Mouse (Mus musculus): ENCODE measurements around the gene Clk4. TPM values are rescaled to one million over a fixed set of nuclear protein-coding genes. Genes with fewer than 3 reads are reported as not detected.
A peak's percentile ranks its signal among the peaks of the same experiment; 100 is the strongest.

The Clk4 gene
- 398 to 459 TPM (median 457 TPM) in 3 replicates for total RNA-seq (2017)

- no peak for ATAC-seq (replicated peaks; ENCODE audit: insufficient number of reproducible peaks, low FRiP score, low TSS enrichment, poor library complexity, severe bottlenecking)
Observed at GRCm38 (mm10) chr11:51261680-51262219, at the start of gene Clk4. Gene Clk4, plus strand, starts transcription at chr11:51261730.

GRCm38 (mm10) chr11:51214021-51214420, 47.5 kb upstream of the Clk4 start:
- ATAC-seq (replicated peaks; ENCODE audit: insufficient number of reproducible peaks, low FRiP score, low TSS enrichment, poor library complexity, severe bottlenecking) = no peak

GRCm38 (mm10) chr11:51219396-51219980, 42.0 kb upstream of the Clk4 start:
- no peak for ATAC-seq (replicated peaks; ENCODE audit: insufficient number of reproducible peaks, low FRiP score, low TSS enrichment, poor library complexity, severe bottlenecking)

GRCm38 (mm10) chr11:51220308-51220707, 41.2 kb upstream of the Clk4 start, which contains the start of gene Gm12569:
Gene Gm12569, plus strand, starts transcription at chr11:51220473.
- ATAC-seq (replicated peaks; ENCODE audit: insufficient number of reproducible peaks, low FRiP score, low TSS enrichment, poor library complexity, severe bottlenecking) = no peak

- ATAC-seq (replicated peaks; ENCODE audit: insufficient number of reproducible peaks, low FRiP score, low TSS enrichment, poor library complexity, severe bottlenecking) = no peak
Observed at GRCm38 (mm10) chr11:51227104-51227503, 34.4 kb upstream of the Clk4 start.

- ATAC-seq (replicated peaks; ENCODE audit: insufficient number of reproducible peaks, low FRiP score, low TSS enrichment, poor library complexity, severe bottlenecking) = no peak
Observed at GRCm38 (mm10) chr11:51234626-51235025, 26.9 kb upstream of the Clk4 start.

GRCm38 (mm10) chr11:51242897-51243296, 18.6 kb upstream of the Clk4 start:
- ATAC-seq (replicated peaks; ENCODE audit: insufficient number of reproducible peaks, low FRiP score, low TSS enrichment, poor library complexity, severe bottlenecking) = no peak

GRCm38 (mm10) chr11:51257006-51257405, 4.5 kb upstream of the Clk4 start:
- ATAC-seq (replicated peaks; ENCODE audit: insufficient number of reproducible peaks, low FRiP score, low TSS enrichment, poor library complexity, severe bottlenecking) = no peak

- ATAC-seq (replicated peaks; ENCODE audit: insufficient number of reproducible peaks, low FRiP score, low TSS enrichment, poor library complexity, severe bottlenecking) = peak; percentile 93
Observed at GRCm38 (mm10) chr11:51262342-51263285, 1.1 kb downstream of the Clk4 start, which contains the start of gene BC049762. Gene BC049762, minus strand, starts transcription at chr11:51263046.

- ATAC-seq (replicated peaks; ENCODE audit: insufficient number of reproducible peaks, low FRiP score, low TSS enrichment, poor library complexity, severe bottlenecking) = 0 out of 2 replicates have a peak, but pooled peaks have one; percentile 8
Observed at GRCm38 (mm10) chr11:51263286-51263831, 1.8 kb downstream of the Clk4 start.

- ATAC-seq (replicated peaks; ENCODE audit: insufficient number of reproducible peaks, low FRiP score, low TSS enrichment, poor library complexity, severe bottlenecking) = peak; percentile 41
Observed at GRCm38 (mm10) chr11:51264352-51264751, 2.8 kb downstream of the Clk4 start.

- no peak for ATAC-seq (replicated peaks; ENCODE audit: insufficient number of reproducible peaks, low FRiP score, low TSS enrichment, poor library complexity, severe bottlenecking)
Observed at GRCm38 (mm10) chr11:51265326-51265725, 3.8 kb downstream of the Clk4 start.

- ATAC-seq (replicated peaks; ENCODE audit: insufficient number of reproducible peaks, low FRiP score, low TSS enrichment, poor library complexity, severe bottlenecking) = no peak
Observed at GRCm38 (mm10) chr11:51274418-51274817, 12.9 kb downstream of the Clk4 start.

- 0 out of 2 replicates have a peak, but pooled peaks have one; percentile 28 for ATAC-seq (replicated peaks; ENCODE audit: insufficient number of reproducible peaks, low FRiP score, low TSS enrichment, poor library complexity, severe bottlenecking)
Observed at GRCm38 (mm10) chr11:51289564-51290041, 28.1 kb downstream of the Clk4 start, which contains the start of gene Col23a1. Gene Col23a1, plus strand, starts transcription at chr11:51289920.

GRCm38 (mm10) chr11:51290066-51290955, 28.8 kb downstream of the Clk4 start:
- ATAC-seq (replicated peaks; ENCODE audit: insufficient number of reproducible peaks, low FRiP score, low TSS enrichment, poor library complexity, severe bottlenecking) = no peak

- no peak for ATAC-seq (replicated peaks; ENCODE audit: insufficient number of reproducible peaks, low FRiP score, low TSS enrichment, poor library complexity, severe bottlenecking)
Observed at GRCm38 (mm10) chr11:51293956-51294530, 32.5 kb downstream of the Clk4 start.

- no peak for ATAC-seq (replicated peaks; ENCODE audit: insufficient number of reproducible peaks, low FRiP score, low TSS enrichment, poor library complexity, severe bottlenecking)
Observed at GRCm38 (mm10) chr11:51295742-51296141, 34.2 kb downstream of the Clk4 start.

- ATAC-seq (replicated peaks; ENCODE audit: insufficient number of reproducible peaks, low FRiP score, low TSS enrichment, poor library complexity, severe bottlenecking) = no peak
Observed at GRCm38 (mm10) chr11:51298691-51299090, 37.2 kb downstream of the Clk4 start.

Data from monocyte, adult 5-6 weeks (primary cell).